Mouse (Mus musculus): Measurements from ENCODE around the gene Psmd13. TPM values are rescaled to one million over a fixed set of nuclear protein-coding genes. Genes with fewer than 3 reads are reported as not detected.

The Psmd13 gene
- total RNA-seq (2014; rRNA removed): 107 and 136 TPM in 2 replicates
- 245 and 265 TPM in 2 replicates for polyA plus RNA-seq (2015; fragmentation: Nextera tagmentation; extraction: Ambion mirVana)

GRCm38 (mm10) chr7:140881696-140882468 lies at the start of gene Psmd13, which contains the start of gene Sirt3:
Gene Psmd13, plus strand, starts transcription at chr7:140881968.
Gene Sirt3, minus strand, starts transcription at chr7:140882309.
- Histone ChIP-seq H3K9me3 (ENCODE audit: low read length) (no peaks in the 10 kb centered on the region), H3K4me2 (ENCODE audit: low read depth, low read length, poor library complexity, severe bottlenecking) (peak within 1 kb of the TSS; percentile 74), H3K4me3 (ENCODE audit: low read depth, low read length) (peak within 1 kb of the TSS; percentile 81), H3K4me1 (ENCODE audit: insufficient read depth, low read length) (0 out of 2 replicates have a peak, but pooled peaks cover 4% of the 10 kb centered on the region), H3K36me3 (ENCODE audit: insufficient read depth, low read length) (peaks cover 13% of the 10 kb centered on the region), H3K27me3 (ENCODE audit: insufficient read depth, low read length) (no peaks in the 10 kb centered on the region), H3K9ac (replicated peaks; ENCODE audit: low read length, poor library complexity, severe bottlenecking) (peak within 1 kb of the TSS; percentile 94), H3K27ac (ENCODE audit: low read depth, low read length) (peak within 1 kb of the TSS; percentile 89)
- ATAC-seq (ENCODE audit: low FRiP score) (peak; percentile 96), DNase-seq (ENCODE audit: low spot score) (peak; percentile 97)
- under 1% methylated on average over 55 of the region's 59 CpGs for WGBS
- peak; percentile 8; the same call in 1 of the 2 replicates for TF ChIP-seq CTCF (IDR thresholded peaks at IDR 0.05)

DNA sequence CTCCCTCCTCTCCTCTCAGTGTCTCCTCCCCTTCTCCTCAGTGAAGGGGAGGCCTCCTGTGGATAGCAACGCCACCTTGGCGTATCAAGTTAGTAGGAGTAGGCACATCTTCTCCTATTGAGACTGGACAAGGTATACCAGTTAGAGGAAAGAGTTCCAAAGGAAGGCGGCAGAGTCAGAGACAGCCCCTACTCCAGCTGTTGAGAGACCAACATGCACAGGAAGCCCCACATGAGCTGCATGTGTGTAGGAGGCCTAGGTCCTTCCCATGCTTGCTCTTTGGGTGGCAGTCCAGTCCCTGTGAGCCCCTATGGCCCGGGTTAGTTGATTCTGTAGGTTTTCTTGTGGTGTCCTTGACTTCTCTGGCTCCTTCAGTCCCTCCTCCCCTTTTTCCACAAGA lies 48.4 kb upstream of the Psmd13 start:
- H3K27ac ChIP-seq (ENCODE audit: low read depth, low read length): no peak overlapping the region
- 86% methylated on average over 4 of the region's 4 CpGs for WGBS

DNA sequence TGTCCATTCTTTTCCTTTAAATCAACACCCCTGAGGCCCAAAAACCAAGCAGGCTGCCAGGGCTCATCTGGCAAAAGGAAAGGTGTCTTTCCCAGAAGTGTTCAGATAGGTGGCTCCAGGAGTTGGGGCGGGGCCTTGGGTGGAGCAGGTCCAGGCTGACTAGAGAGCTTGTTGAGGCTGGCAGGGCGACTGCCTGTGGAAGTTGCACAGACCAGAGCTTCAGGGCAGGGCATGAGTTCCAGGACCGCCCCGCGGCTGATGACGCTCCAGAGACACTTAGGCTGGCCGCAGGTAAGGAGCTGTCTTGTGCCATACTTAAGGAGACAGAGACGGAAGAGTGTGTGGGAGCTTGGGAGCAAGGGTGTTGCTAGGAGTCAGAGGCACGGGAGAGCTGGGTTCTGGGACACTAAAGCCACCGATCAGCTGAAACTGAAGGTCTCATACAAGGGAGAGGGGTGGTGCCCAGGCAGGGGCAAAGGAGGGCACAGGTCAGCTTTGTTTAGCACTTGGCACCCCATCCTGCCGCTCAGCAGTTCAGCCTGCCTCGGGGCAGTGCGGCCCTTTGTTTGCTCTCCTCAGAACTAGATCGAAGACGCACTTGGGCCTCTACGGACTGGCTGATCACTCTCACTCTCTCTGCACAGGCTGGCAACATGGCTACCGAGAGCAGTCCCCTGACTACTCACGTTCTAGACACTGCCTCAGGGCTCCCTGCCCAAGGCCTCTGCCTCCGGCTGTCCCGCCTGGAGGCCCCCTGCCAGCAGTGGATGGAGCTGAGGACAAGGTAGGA lies 46.6 kb upstream of the Psmd13 start, which contains the start of gene Urah:
Urah (plus strand) TSS at position 51 of the 790 bp plus-strand sequence.
- DNase-seq (ENCODE audit: low spot score) (no peak), ATAC-seq (ENCODE audit: low FRiP score) (no peak)
- no peaks in the 10 kb centered on the region for H3K9me3 ChIP-seq (ENCODE audit: low read length)
- H3K36me3 ChIP-seq (ENCODE audit: insufficient read depth, low read length): no peaks in the 10 kb centered on the region
- no peak within 1 kb of the TSS for H3K4me3 ChIP-seq (ENCODE audit: low read depth, low read length)
- no peaks in the 10 kb centered on the region for H3K4me1 ChIP-seq (ENCODE audit: insufficient read depth, low read length)
- TF ChIP-seq CTCF (IDR thresholded peaks at IDR 0.05): no peak
- H3K27ac ChIP-seq (ENCODE audit: low read depth, low read length): no peak within 1 kb of the TSS
- no peak within 1 kb of the TSS for H3K9ac ChIP-seq (replicated peaks; ENCODE audit: low read length, poor library complexity, severe bottlenecking)
- no peaks in the 10 kb centered on the region for H3K27me3 ChIP-seq (ENCODE audit: insufficient read depth, low read length)
- H3K4me2 ChIP-seq (ENCODE audit: low read depth, low read length, poor library complexity, severe bottlenecking): no peak within 1 kb of the TSS
- 47% methylated on average over 20 of the region's 20 CpGs for WGBS

More for the DNA sequence above, 48.4 kb upstream of the Psmd13 start:
- H3K36me3 ChIP-seq (ENCODE audit: insufficient read depth, low read length): no peaks in the 10 kb centered on the region
- no peaks in the 10 kb centered on the region for H3K27me3 ChIP-seq (ENCODE audit: insufficient read depth, low read length)
- H3K4me1 ChIP-seq (ENCODE audit: insufficient read depth, low read length): no peaks in the 10 kb centered on the region
- no peaks in the 10 kb centered on the region for H3K9me3 ChIP-seq (ENCODE audit: low read length)
- no peak for TF ChIP-seq CTCF (IDR thresholded peaks at IDR 0.05)
- H3K4me2 ChIP-seq (ENCODE audit: low read depth, low read length, poor library complexity, severe bottlenecking): no peak overlapping the region
- ATAC-seq (ENCODE audit: low FRiP score) (no peak), DNase-seq (ENCODE audit: low spot score) (no peak)
- no peak overlapping the region for H3K9ac ChIP-seq (replicated peaks; ENCODE audit: low read length, poor library complexity, severe bottlenecking)
- no peak overlapping the region for H3K4me3 ChIP-seq (ENCODE audit: low read depth, low read length)

DNA sequence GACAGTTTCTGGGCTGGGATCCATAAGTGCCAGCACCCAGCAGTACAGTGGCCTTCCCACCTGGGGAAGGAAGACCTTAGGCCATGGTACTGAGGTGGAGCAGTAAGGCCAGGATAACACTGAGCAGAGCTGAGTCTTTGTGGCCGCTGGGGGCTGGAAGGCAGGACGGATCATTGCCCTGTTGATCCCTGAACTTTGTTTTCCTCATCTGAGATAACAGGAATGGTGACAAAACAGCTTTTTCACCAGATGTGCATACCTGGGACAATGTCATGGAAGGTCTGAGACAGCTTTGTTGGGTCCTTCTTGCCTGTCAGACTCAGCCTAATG lies 46.0 kb upstream of the Psmd13 start:
- Histone ChIP-seq H3K27me3 (ENCODE audit: insufficient read depth, low read length) (no peaks in the 10 kb centered on the region), H3K4me1 (ENCODE audit: insufficient read depth, low read length) (no peaks in the 10 kb centered on the region), H3K4me3 (ENCODE audit: low read depth, low read length) (no peak overlapping the region), H3K36me3 (ENCODE audit: insufficient read depth, low read length) (no peaks in the 10 kb centered on the region), H3K9ac (replicated peaks; ENCODE audit: low read length, poor library complexity, severe bottlenecking) (no peak overlapping the region), H3K27ac (ENCODE audit: low read depth, low read length) (no peak overlapping the region), H3K9me3 (ENCODE audit: low read length) (no peaks in the 10 kb centered on the region), H3K4me2 (ENCODE audit: low read depth, low read length, poor library complexity, severe bottlenecking) (no peak overlapping the region)
- ATAC-seq (ENCODE audit: low FRiP score): no peak
- no peak for DNase-seq (ENCODE audit: low spot score)
- TF ChIP-seq CTCF (IDR thresholded peaks at IDR 0.05): no peak
- WGBS: 81% methylated on average over 2 of the region's 2 CpGs

GRCm38 (mm10) chr7:140836243-140837115 lies 45.3 kb upstream of the Psmd13 start:
- no peak overlapping the region for H3K9ac ChIP-seq (replicated peaks; ENCODE audit: low read length, poor library complexity, severe bottlenecking)
- no peak overlapping the region for H3K4me3 ChIP-seq (ENCODE audit: low read depth, low read length)
- H3K4me2 ChIP-seq (ENCODE audit: low read depth, low read length, poor library complexity, severe bottlenecking): no peak overlapping the region
- no peaks in the 10 kb centered on the region for H3K9me3 ChIP-seq (ENCODE audit: low read length)
- no peaks in the 10 kb centered on the region for H3K36me3 ChIP-seq (ENCODE audit: insufficient read depth, low read length)
- no peak overlapping the region for H3K27ac ChIP-seq (ENCODE audit: low read depth, low read length)
- DNase-seq (ENCODE audit: low spot score): no peak
- no peak for TF ChIP-seq CTCF (IDR thresholded peaks at IDR 0.05)
- WGBS: 88% methylated on average over 9 of the region's 9 CpGs
- ATAC-seq (ENCODE audit: low FRiP score): no peak
- H3K4me1 ChIP-seq (ENCODE audit: insufficient read depth, low read length): no peaks in the 10 kb centered on the region
- H3K27me3 ChIP-seq (ENCODE audit: insufficient read depth, low read length): no peaks in the 10 kb centered on the region
